Mouse (Mus musculus) urinary bladder, postnatal 0 days (tissue): ENCODE data around the gene Rtca. TPM values are rescaled to one million over a fixed set of nuclear protein-coding genes. Genes with fewer than 3 reads are reported as not detected.

Source experiments
- polyA plus RNA-seq: library from polyadenylated mRNA; unstranded; fragments of >200 nt; fragmentation: Nextera tagmentation; extraction: Ambion mirVana; gene quantifications from 2 replicates; pipeline ENCODE4 v1.2.1, GENCODE M21; 2015

Rtca gene
- 52.3 and 55.2 TPM in 2 replicates for polyA plus RNA-seq

DNA sequence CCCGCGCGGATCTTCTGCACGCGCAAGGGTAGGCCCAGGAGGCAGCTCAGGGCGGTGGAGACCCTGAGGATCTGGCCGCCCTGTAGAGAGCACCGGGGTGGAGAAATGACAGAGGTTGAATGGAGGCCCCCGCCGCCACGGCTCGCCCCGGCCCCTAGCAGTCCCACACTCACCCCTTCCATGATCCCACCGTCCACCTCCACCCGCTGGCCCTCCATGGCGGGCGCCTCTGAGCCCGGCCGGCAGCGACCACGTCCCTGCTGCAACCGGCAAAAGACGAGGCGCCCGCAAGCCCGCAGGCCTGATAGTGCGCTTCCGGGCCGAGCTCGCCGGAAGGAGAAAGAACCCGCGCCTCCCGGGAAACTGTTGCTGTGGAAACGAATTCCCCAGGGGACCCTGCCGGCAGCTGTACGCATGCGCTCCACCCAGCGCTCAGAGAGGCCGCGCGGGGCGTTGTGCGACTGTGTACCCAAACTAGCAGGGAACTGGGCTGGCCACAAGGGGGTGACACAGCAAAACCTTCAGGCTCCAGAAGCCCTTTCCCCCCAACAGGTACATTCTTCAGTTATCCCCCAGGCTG, at the start of gene Rtca:
Gene Rtca, minus strand, starts transcription at position 437 of the 580 bp plus-strand sequence.

DNA sequence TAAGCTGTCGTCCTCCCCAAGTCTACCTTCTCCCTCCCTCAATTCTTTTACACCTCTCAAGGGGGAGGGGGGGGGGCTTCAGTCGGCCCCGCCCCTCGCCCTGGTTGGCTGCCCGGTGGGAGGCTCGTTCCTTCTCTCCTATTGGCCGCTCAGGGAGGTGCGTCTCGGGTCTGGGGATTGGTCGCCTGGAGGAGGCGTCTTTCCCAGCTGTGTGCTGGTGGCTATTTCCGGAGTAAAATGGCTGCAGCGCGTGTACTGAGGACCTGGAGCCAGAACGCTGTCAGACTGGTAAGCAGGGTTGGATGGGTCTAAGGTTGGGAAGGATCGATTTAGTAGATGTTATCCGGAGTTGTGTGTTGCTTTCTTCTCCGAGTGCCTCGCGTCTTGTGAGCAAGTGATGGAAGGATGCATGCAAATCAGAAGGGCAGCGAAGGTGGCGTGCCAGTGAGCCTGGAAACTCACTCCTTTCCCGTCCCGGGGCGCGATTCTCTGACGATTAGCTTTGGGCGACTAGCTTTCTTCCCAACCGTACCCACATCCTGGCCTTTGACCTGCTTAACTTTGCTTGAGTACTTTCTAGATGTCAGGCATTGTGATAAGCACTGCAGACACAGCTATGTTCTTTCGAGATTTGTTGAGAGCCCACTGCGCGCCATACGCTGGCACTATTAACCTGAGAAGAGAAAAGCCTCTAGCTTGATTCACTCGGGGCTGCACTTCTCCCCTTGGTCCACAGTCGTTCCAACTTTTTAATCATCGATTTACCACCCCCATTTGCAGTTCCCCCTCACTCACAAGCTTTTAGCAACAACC, 5.1 kb upstream of the Rtca start, which contains the start of gene Dbt:
Gene Dbt, plus strand, starts transcription at position 167 of the 813 bp plus-strand sequence.

Other genes starting within 250 kb of the Rtca start
- gene Cdc14a, start 84.2 kb downstream of the Rtca start, polyA plus RNA-seq: 2.6 and 2.8 TPM in 2 replicates
- gene Dbt, start 4.9 kb upstream of the Rtca start, polyA plus RNA-seq: 9.4 and 9.7 TPM in 2 replicates
- gene Lrrc39, start 54.8 kb upstream of the Rtca start, polyA plus RNA-seq: 0.19 and 0.34 TPM in 2 replicates
- 5.1 and 6.1 TPM in 2 replicates for gene Sass6, start 86.8 kb upstream of the Rtca start, polyA plus RNA-seq
- gene Trmt13, start 106.4 kb upstream of the Rtca start, polyA plus RNA-seq: 13.0 and 14.3 TPM in 2 replicates
- 59.5 and 72.5 TPM in 2 replicates for gene Mfsd14a, start 154.5 kb upstream of the Rtca start, polyA plus RNA-seq
- not detected in 2 replicates for gene Gm43191, start 173.1 kb upstream of the Rtca start, polyA plus RNA-seq
- 8.9 and 11.3 TPM in 2 replicates for gene Slc35a3, start 204.6 kb upstream of the Rtca start, polyA plus RNA-seq